In genomic region chr5:123572357-123573186, GRCm38 (mm10) we compare ENCODE assay signal across 8 mouse cellular contexts. TPM values are rescaled to one million over a fixed set of nuclear protein-coding genes. Genes with fewer than 3 reads are reported as not detected.
A peak's percentile ranks its signal among the peaks of the same experiment; 100 is the strongest.
DNase-seq lines count a peak whose midpoint lies in the region; ATAC-seq lines count a peak whose summit lies in the region.

Vps33a (minus strand) TSS chr5:123573038.

- peak within 1 kb of the TSS; percentile 93 for H3K4me3 ChIP-seq in forebrain, embryonic 14.5 days (ENCODE audit: low read depth, low read length)
- peak within 1 kb of the TSS; percentile 98 for H3K4me3 ChIP-seq in neural tube, embryonic 15.5 days (replicated peaks)

- H3K27me3 ChIP-seq in forebrain, embryonic 14.5 days (replicated peaks; ENCODE audit: control insufficient read depth, insufficient read depth, low read length) = no peaks in the 10 kb centered on the region
- H3K27me3 ChIP-seq in neural tube, embryonic 15.5 days (replicated peaks) = no peaks in the 10 kb centered on the region

- peaks cover 8% of the 10 kb centered on the region for H3K4me1 ChIP-seq in forebrain, embryonic 14.5 days (ENCODE audit: control insufficient read depth, insufficient read depth, low read length)
- H3K4me1 ChIP-seq in neural tube, embryonic 15.5 days = peaks cover 15% of the 10 kb centered on the region

- ATAC-seq in forebrain, embryonic 14.5 days = peak; percentile 94
- peak; percentile 93 for ATAC-seq in neural tube, embryonic 15.5 days (ENCODE audit: low FRiP score)

- peak within 1 kb of the TSS; percentile 81 for H3K9ac ChIP-seq in forebrain, embryonic 14.5 days (ENCODE audit: low read length)
- peak within 1 kb of the TSS; percentile 91 for H3K9ac ChIP-seq in neural tube, embryonic 15.5 days (replicated peaks)

- DNase-seq in ES-CJ7 (ENCODE audit: low read depth, low spot score) = peak; percentile 99
- DNase-seq in cerebellum, adult 11 months = peak; percentile 97
- peak; percentile 100 for DNase-seq in forebrain, embryonic 14.5 days (ENCODE audit: low spot score)
- peak; percentile 97 to 99 for DNase-seq in heart, postnatal 14 days
- peak; percentile 99 for DNase-seq in layer of hippocampus, adult 11-12 months (ENCODE audit: low spot score)
- DNase-seq in lung, adult 18-20 months = peak; percentile 97 to 98
- peak; percentile 99 for DNase-seq in testis, postnatal 14 days (ENCODE audit: low spot score)

- H3K9me3 ChIP-seq in forebrain, embryonic 14.5 days (replicated peaks; ENCODE audit: control insufficient read depth, low read length) = no peaks in the 10 kb centered on the region
- no peaks in the 10 kb centered on the region for H3K9me3 ChIP-seq in neural tube, embryonic 15.5 days (replicated peaks)

- H3K4me2 ChIP-seq in forebrain, embryonic 14.5 days (ENCODE audit: low read length) = peak within 1 kb of the TSS; percentile 86
- H3K4me2 ChIP-seq in neural tube, embryonic 15.5 days = peak within 1 kb of the TSS; percentile 76

- intact Hi-C loops in heart, postnatal 14 days (cut with DNase I) = no loop called here

- WGBS in forebrain, embryonic 14.5 days = under 1% methylated on average over 54 of the region's 54 CpGs
- under 1% methylated on average over 54 of the region's 54 CpGs for WGBS in neural tube, embryonic 15.5 days

- H3K36me3 ChIP-seq in forebrain, embryonic 14.5 days (ENCODE audit: control insufficient read depth, insufficient read depth, low read length) = peaks cover 21% of the 10 kb centered on the region
- H3K36me3 ChIP-seq in neural tube, embryonic 15.5 days = peaks cover 34% of the 10 kb centered on the region

- H3K27ac ChIP-seq in forebrain, embryonic 14.5 days (ENCODE audit: low read depth, low read length) = peak within 1 kb of the TSS; percentile 61
- peak within 1 kb of the TSS; percentile 89 for H3K27ac ChIP-seq in neural tube, embryonic 15.5 days (replicated peaks)

RNA-seq across cellular contexts. Expression of gene Vps33a, which starts in this region (rescaled TPM):
- 43.3 and 51.2 TPM in 2 replicates for polyA plus RNA-seq in forebrain, embryonic 14.5 days (2014; fragmentation: Nextera tagmentation; extraction: Ambion mirVana)
- 10 to 100 TPM; 31.8 to 32.9 TPM for total RNA-seq in heart, postnatal 14 days (2021)
- 38.6 and 39.0 TPM in 2 replicates for polyA plus RNA-seq in neural tube, embryonic 15.5 days (2015; fragmentation: Nextera tagmentation; extraction: Ambion mirVana)

Comparison
In these comparisons a context has a peak if more than half of its experiments do, and no peak if none do; other contexts are left out.
1. Peak in every context shown above with its lines: DNase-seq, ATAC-seq, H3K4me3 ChIP-seq and H3K27ac ChIP-seq.